Mouse (Mus musculus) hindbrain, embryonic 15.5 days (tissue): ENCODE data around the gene Abhd16a. TPM values are rescaled to one million over a fixed set of nuclear protein-coding genes. Genes with fewer than 3 reads are reported as not detected.

Source experiments
- ATAC-seq: fragments of 200-750 bp; cut with Nextera tagmentation; 2 replicates; pipeline ENCODE4 v1.8.0; 2017; ENCODE audit warnings: low read depth, moderate number of reproducible peaks, moderate TSS enrichment; ENCODE audit not compliant: low FRiP score
- H3K27ac ChIP-seq: fragments of 300-500 bp; sonication (generic); replicated peaks from 2 replicates; pipeline ENCODE4 v1.5.1; 2015; ENCODE audit warnings: mild to moderate bottlenecking, inconsistent platforms
- H3K27me3 ChIP-seq: fragments of 300-500 bp; sonication (generic); 2 replicates; pipeline ENCODE4 v1.6.1; 2015; ENCODE audit warnings: control low read depth, inconsistent platforms
- H3K36me3 ChIP-seq: fragments of 300-500 bp; sonication (generic); 2 replicates; pipeline ENCODE4 v1.6.1; 2015; ENCODE audit warnings: control low read depth, inconsistent platforms
- H3K4me1 ChIP-seq: fragments of 300-500 bp; sonication (generic); replicated peaks from 2 replicates; pipeline ENCODE4 v1.6.1; 2015; ENCODE audit warnings: control low read depth, inconsistent platforms
- H3K4me2 ChIP-seq: fragments of 300-500 bp; sonication (generic); 2 replicates; pipeline ENCODE4 v1.6.1; 2015; ENCODE audit warnings: moderate library complexity, mild to moderate bottlenecking, inconsistent platforms
- H3K4me3 ChIP-seq: fragments of 300-500 bp; sonication (generic); 2 replicates; pipeline ENCODE4 v1.5.1; 2015; ENCODE audit warnings: mild to moderate bottlenecking, inconsistent platforms
- H3K9ac ChIP-seq: fragments of 300-500 bp; sonication (generic); 2 replicates; pipeline ENCODE4 v1.6.1; 2015; ENCODE audit warnings: inconsistent platforms
- H3K9me3 ChIP-seq: fragments of 300-500 bp; sonication (generic); 2 replicates; pipeline ENCODE4 v1.6.1; 2016; ENCODE audit warnings: control low read depth, inconsistent platforms
- WGBS: fragments of 180-500 bp; shearing (Covaris S2); methylation state at CpG from one replicate; pipeline ENCODE4 v1.1.7; 2015; 5-methylcytosine and 5-hydroxymethylcytosine counted together
- polyA plus RNA-seq: library from polyadenylated mRNA; unstranded; fragments of >200 nt; fragmentation: Nextera tagmentation; extraction: Ambion mirVana; gene quantifications from 2 replicates; pipeline ENCODE4 v1.2.1, GENCODE M21; 2015

The Abhd16a gene
- polyA plus RNA-seq, 1 experiment from 2014 or later: 106 TPM

DNA sequence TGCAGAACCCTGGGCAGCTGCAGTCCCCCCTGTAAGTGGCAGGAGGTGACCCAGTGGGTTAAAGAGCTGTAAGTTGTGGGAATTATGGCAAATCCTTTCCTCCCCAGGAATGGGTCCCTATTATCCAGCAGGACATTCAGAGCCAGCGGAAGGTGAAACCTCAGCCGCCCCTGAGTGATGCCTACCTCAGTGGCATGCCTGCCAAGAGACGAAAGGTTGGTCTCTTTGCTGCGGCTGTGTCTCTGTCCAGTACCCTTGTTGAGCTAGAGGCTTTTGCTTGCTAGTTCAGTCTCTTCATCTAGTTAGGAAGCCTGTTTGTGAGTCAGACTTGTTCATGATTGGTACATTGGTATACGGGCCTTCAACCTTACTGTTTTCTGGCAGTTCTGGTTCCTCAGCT lies 57.1 kb downstream of the Abhd16a start:
- H3K9me3 ChIP-seq: no peaks in the 10 kb centered on the region
- no peaks in the 10 kb centered on the region for H3K27me3 ChIP-seq
- H3K4me2 ChIP-seq: no peak overlapping the region
- no peaks in the 10 kb centered on the region for H3K4me1 ChIP-seq
- no peak for ATAC-seq
- H3K9ac ChIP-seq: no peak overlapping the region
- H3K4me3 ChIP-seq: no peak overlapping the region
- peak overlapping the region; percentile 31; the same call in 1 of the 2 replicates for H3K27ac ChIP-seq
- peaks cover 93% of the 10 kb centered on the region for H3K36me3 ChIP-seq
- 89% methylated on average over 5 of the region's 5 CpGs for WGBS

GRCm38 (mm10) chr17:35147348-35147747 lies 58.3 kb downstream of the Abhd16a start:
- 64% methylated on average over 3 of the region's 3 CpGs for WGBS
- Histone ChIP-seq H3K9me3 (no peaks in the 10 kb centered on the region), H3K4me1 (no peaks in the 10 kb centered on the region), H3K9ac (no peak overlapping the region), H3K36me3 (peaks cover 91% of the 10 kb centered on the region), H3K27ac (no peak overlapping the region), H3K4me3 (no peak overlapping the region), H3K4me2 (no peak overlapping the region), H3K27me3 (no peaks in the 10 kb centered on the region)
- no peak for ATAC-seq

GRCm38 (mm10) chr17:35147922-35148639 lies 59.0 kb downstream of the Abhd16a start:
- Histone ChIP-seq H3K4me1 (no peaks in the 10 kb centered on the region), H3K27me3 (no peaks in the 10 kb centered on the region), H3K27ac (no peak overlapping the region), H3K9ac (no peak overlapping the region), H3K36me3 (peaks cover 91% of the 10 kb centered on the region), H3K9me3 (no peaks in the 10 kb centered on the region), H3K4me3 (no peak overlapping the region), H3K4me2 (no peak overlapping the region)
- 68% methylated on average over 5 of the region's 5 CpGs for WGBS
- no peak for ATAC-seq

DNA sequence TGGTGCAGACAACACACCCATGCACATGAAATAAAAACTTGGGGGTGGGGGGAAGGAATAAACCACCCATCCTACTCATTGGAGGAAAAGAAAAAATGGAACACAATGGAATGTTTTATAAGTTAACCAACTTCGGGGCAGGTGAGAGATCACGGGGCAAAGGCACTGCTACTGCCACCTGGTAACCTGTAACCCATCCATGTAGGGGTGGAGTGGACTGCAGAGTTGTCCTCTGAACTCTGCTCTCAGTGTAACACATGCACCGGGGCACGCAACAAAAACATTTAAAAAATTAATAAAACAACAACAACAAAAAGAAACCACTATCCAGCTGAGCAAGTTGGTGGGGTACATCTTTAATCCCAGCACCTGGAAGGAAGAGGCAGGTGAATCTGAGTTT lies 63.1 kb downstream of the Abhd16a start:
- WGBS: 96% methylated on average over 4 of the region's 4 CpGs

More for the DNA sequence above, 63.1 kb downstream of the Abhd16a start:
- no peaks in the 10 kb centered on the region for H3K4me1 ChIP-seq
- ATAC-seq: no peak
- no peak overlapping the region for H3K4me3 ChIP-seq
- no peak overlapping the region for H3K4me2 ChIP-seq
- H3K27ac ChIP-seq: no peak overlapping the region
- no peaks in the 10 kb centered on the region for H3K27me3 ChIP-seq
- H3K9me3 ChIP-seq: no peaks in the 10 kb centered on the region
- H3K9ac ChIP-seq: no peak overlapping the region
- peaks cover 91% of the 10 kb centered on the region for H3K36me3 ChIP-seq

Other genes starting within 250 kb of the Abhd16a start
- 59.4 and 63.4 TPM in 2 replicates for gene Skiv2l, start 239.1 kb upstream of the Abhd16a start, polyA plus RNA-seq
- 81.0 and 94.4 TPM in 2 replicates for gene Nelfe, start 238.9 kb upstream of the Abhd16a start, polyA plus RNA-seq
- gene Cfb, start 226.7 kb upstream of the Abhd16a start, polyA plus RNA-seq: 2.5 and 4.1 TPM in 2 replicates
- gene Zbtb12, start 209.8 kb upstream of the Abhd16a start, polyA plus RNA-seq: 11.9 and 12.9 TPM in 2 replicates
- not detected in 2 replicates for gene Gm20547, start 207.2 kb upstream of the Abhd16a start, polyA plus RNA-seq
- 2.4 and 3.7 TPM in 2 replicates for gene C2, start 191.0 kb upstream of the Abhd16a start, polyA plus RNA-seq
- gene Ehmt2, start 190.8 kb upstream of the Abhd16a start, polyA plus RNA-seq: 90.9 and 96.7 TPM in 2 replicates
- 0.09 TPM in 1 of 2 replicates, not detected in the other for gene Slc44a4, start 174.8 kb upstream of the Abhd16a start, polyA plus RNA-seq
- gene Neu1, start 158.0 kb upstream of the Abhd16a start, polyA plus RNA-seq: 35.9 and 38.3 TPM in 2 replicates
- gene Hspa1b, start 130.0 kb upstream of the Abhd16a start, polyA plus RNA-seq: 0.31 and 0.51 TPM in 2 replicates
- gene Gm20481, start 119.4 kb upstream of the Abhd16a start, polyA plus RNA-seq: 1.0 TPM in 1 of 2 replicates, not detected in the other
- 12.0 and 13.1 TPM in 2 replicates for gene Hspa1a, start 117.1 kb upstream of the Abhd16a start, polyA plus RNA-seq
- 1.3 and 1.8 TPM in 2 replicates for gene Hspa1l, start 116.6 kb upstream of the Abhd16a start, polyA plus RNA-seq
- 109 and 113 TPM in 2 replicates for gene Lsm2, start 107.4 kb upstream of the Abhd16a start, polyA plus RNA-seq
- gene Vars, start 88.3 kb upstream of the Abhd16a start, polyA plus RNA-seq: 60.4 and 68.7 TPM in 2 replicates
- gene Vwa7, start 72.7 kb upstream of the Abhd16a start, polyA plus RNA-seq: 0.14 TPM in 2 replicates
- gene Sapcd1, start 61.2 kb upstream of the Abhd16a start, polyA plus RNA-seq: 1.6 and 2.3 TPM in 2 replicates
- gene Msh5, start 42.5 kb upstream of the Abhd16a start, polyA plus RNA-seq: 1.6 and 3.4 TPM in 2 replicates
- gene Clic1, start 39.3 kb upstream of the Abhd16a start, polyA plus RNA-seq: 87.4 TPM in 2 replicates
- 349 and 367 TPM in 2 replicates for gene Ddah2, start 30.2 kb upstream of the Abhd16a start, polyA plus RNA-seq
- 0.18 TPM in 1 of 2 replicates, not detected in the other for gene Ly6g6c, start 23.9 kb upstream of the Abhd16a start, polyA plus RNA-seq
- 0.22 and 0.25 TPM in 2 replicates for gene Mpig6b, start 23.1 kb upstream of the Abhd16a start, polyA plus RNA-seq
- gene Ly6g6e, start 12.4 kb upstream of the Abhd16a start, polyA plus RNA-seq: 0.43 and 0.53 TPM in 2 replicates
- 1.2 and 1.8 TPM in 2 replicates for gene Ly6g6d, start 11.2 kb upstream of the Abhd16a start, polyA plus RNA-seq
- gene Ly6g6f, start 3.7 kb upstream of the Abhd16a start, polyA plus RNA-seq: 0.24 TPM in 1 of 2 replicates, not detected in the other
- gene Ly6g5c, start 19.0 kb downstream of the Abhd16a start, polyA plus RNA-seq: not detected in 2 replicates
- 1.1 and 1.2 TPM in 2 replicates for gene Ly6g5b, start 26.2 kb downstream of the Abhd16a start, polyA plus RNA-seq
- gene Gpank1, start 32.2 kb downstream of the Abhd16a start, polyA plus RNA-seq: 24.3 and 25.4 TPM in 2 replicates
- gene Csnk2b, start 32.8 kb downstream of the Abhd16a start, polyA plus RNA-seq: 308 and 311 TPM in 2 replicates
- 9.3 and 10.8 TPM in 2 replicates for gene D17H6S53E, start 37.1 kb downstream of the Abhd16a start, polyA plus RNA-seq
- 0.21 and 0.79 TPM in 2 replicates for gene Apom, start 42.8 kb downstream of the Abhd16a start, polyA plus RNA-seq
- gene Bag6, start 45.9 kb downstream of the Abhd16a start, polyA plus RNA-seq: 70.0 and 75.7 TPM in 2 replicates
- 175 and 181 TPM in 2 replicates for gene Prrc2a, start 75.6 kb downstream of the Abhd16a start, polyA plus RNA-seq
- 7.4 and 9.6 TPM in 2 replicates for gene Aif1, start 86.8 kb downstream of the Abhd16a start, polyA plus RNA-seq
- gene Lst1, start 99.2 kb downstream of the Abhd16a start, polyA plus RNA-seq: 5.6 and 13.9 TPM in 2 replicates
- 0.84 and 0.97 TPM in 2 replicates for gene Ltb, start 105.2 kb downstream of the Abhd16a start, polyA plus RNA-seq
- gene Tnf, start 112.7 kb downstream of the Abhd16a start, polyA plus RNA-seq: 0.13 TPM in 1 of 2 replicates, not detected in the other
- 0.39 and 0.42 TPM in 2 replicates for gene Lta, start 116.1 kb downstream of the Abhd16a start, polyA plus RNA-seq
- gene Gm16181, start 131.6 kb downstream of the Abhd16a start, polyA plus RNA-seq: 0.43 and 0.55 TPM in 2 replicates
- gene Atp6v1g2, start 144.4 kb downstream of the Abhd16a start, polyA plus RNA-seq: 99.1 and 110 TPM in 2 replicates
- gene Nfkbil1, start 146.5 kb downstream of the Abhd16a start, polyA plus RNA-seq: 10.8 and 12.0 TPM in 2 replicates
- gene Ddx39b, start 152.5 kb downstream of the Abhd16a start, polyA plus RNA-seq: 361 and 365 TPM in 2 replicates
- 118 and 128 TPM in 2 replicates for gene H2-D1, start 173.5 kb downstream of the Abhd16a start, polyA plus RNA-seq
- gene H2-Q1, start 231.1 kb downstream of the Abhd16a start, polyA plus RNA-seq: 0.39 and 0.58 TPM in 2 replicates